Mouse (Mus musculus): ENCODE measurements at regions not wholly inside any gene's neighbourhood (a gene's known extent, or its start where the extent isn't known, plus 50 kb on each side); places are given as distances from the start of the nearest gene placed in this dataset.

GRCm38 (mm10) chr2:47750997-47751623 is 1062.8 kb upstream of the Acvr2a start:
- DNase-seq: no peak
- Histone ChIP-seq H3K27me3 (ENCODE audit: control insufficient read depth, insufficient read depth, low read length) (no peaks in the 10 kb centered on the region), H3K4me1 (ENCODE audit: control insufficient read depth, insufficient read depth, low read length) (no peaks in the 10 kb centered on the region), H3K4me3 (replicated peaks; ENCODE audit: insufficient read depth, low read depth, low read length) (no peak overlapping the region), H3K27ac (ENCODE audit: insufficient read depth, low read length) (no peak overlapping the region)
- TF ChIP-seq POLR2A (IDR thresholded peaks at IDR 0.05; ENCODE audit: borderline replicate concordance, insufficient read depth, low read length) (no peak), CTCF (IDR thresholded peaks at IDR 0.05; ENCODE audit: borderline replicate concordance, insufficient read depth, low read depth, low read length) (no peak)
- 77% methylated on average over 4 of the region's 4 CpGs for WGBS

- Histone ChIP-seq H3K27ac (ENCODE audit: insufficient read depth, low read length) (no peak overlapping the region), H3K27me3 (ENCODE audit: control insufficient read depth, insufficient read depth, low read length) (no peaks in the 10 kb centered on the region), H3K4me3 (replicated peaks; ENCODE audit: insufficient read depth, low read depth, low read length) (no peak overlapping the region), H3K4me1 (ENCODE audit: control insufficient read depth, insufficient read depth, low read length) (no peaks in the 10 kb centered on the region)
- no peak for TF ChIP-seq CTCF (IDR thresholded peaks at IDR 0.05; ENCODE audit: borderline replicate concordance, insufficient read depth, low read depth, low read length)
- no peak for TF ChIP-seq POLR2A (IDR thresholded peaks at IDR 0.05; ENCODE audit: borderline replicate concordance, insufficient read depth, low read length)
- DNase-seq: no peak
Measured at GRCm38 (mm10) chr2:47755716-47756115, 1058.2 kb upstream of the Acvr2a start.

GRCm38 (mm10) chr2:47756248-47756647 is 1057.7 kb upstream of the Acvr2a start:
- no peak for TF ChIP-seq CTCF (IDR thresholded peaks at IDR 0.05; ENCODE audit: borderline replicate concordance, insufficient read depth, low read depth, low read length)
- Histone ChIP-seq H3K27ac (ENCODE audit: insufficient read depth, low read length) (no peak overlapping the region), H3K4me3 (replicated peaks; ENCODE audit: insufficient read depth, low read depth, low read length) (no peak overlapping the region), H3K4me1 (ENCODE audit: control insufficient read depth, insufficient read depth, low read length) (no peaks in the 10 kb centered on the region), H3K27me3 (ENCODE audit: control insufficient read depth, insufficient read depth, low read length) (no peaks in the 10 kb centered on the region)
- 64% methylated on average over 4 of the region's 4 CpGs for WGBS
- no peak for DNase-seq

- H3K27me3 ChIP-seq (ENCODE audit: control insufficient read depth, insufficient read depth, low read length): no peaks in the 10 kb centered on the region
- TF ChIP-seq POLR2A (IDR thresholded peaks at IDR 0.05; ENCODE audit: borderline replicate concordance, insufficient read depth, low read length) (no peak), CTCF (IDR thresholded peaks at IDR 0.05; ENCODE audit: borderline replicate concordance, insufficient read depth, low read depth, low read length) (no peak)
- DNase-seq: no peak
- no peak overlapping the region for H3K27ac ChIP-seq (ENCODE audit: insufficient read depth, low read length)
- H3K4me3 ChIP-seq (replicated peaks; ENCODE audit: insufficient read depth, low read depth, low read length): no peak overlapping the region
- WGBS: 29% methylated on average over 1 of the region's 1 CpGs
- no peaks in the 10 kb centered on the region for H3K4me1 ChIP-seq (ENCODE audit: control insufficient read depth, insufficient read depth, low read length)
Measured at GRCm38 (mm10) chr2:47775766-47776165, 1038.1 kb upstream of the Acvr2a start.

GRCm38 (mm10) chr2:47776965-47777364 is 1036.9 kb upstream of the Acvr2a start:
- H3K4me3 ChIP-seq (replicated peaks; ENCODE audit: insufficient read depth, low read depth, low read length): no peak overlapping the region
- no peaks in the 10 kb centered on the region for H3K4me1 ChIP-seq (ENCODE audit: control insufficient read depth, insufficient read depth, low read length)
- no peak for TF ChIP-seq CTCF (IDR thresholded peaks at IDR 0.05; ENCODE audit: borderline replicate concordance, insufficient read depth, low read depth, low read length)
- no peak for TF ChIP-seq POLR2A (IDR thresholded peaks at IDR 0.05; ENCODE audit: borderline replicate concordance, insufficient read depth, low read length)
- WGBS: 76% methylated on average over 1 of the region's 1 CpGs
- H3K27ac ChIP-seq (ENCODE audit: insufficient read depth, low read length): no peak overlapping the region
- no peak for DNase-seq
- no peaks in the 10 kb centered on the region for H3K27me3 ChIP-seq (ENCODE audit: control insufficient read depth, insufficient read depth, low read length)

- H3K27ac ChIP-seq (ENCODE audit: insufficient read depth, low read length): no peak overlapping the region
- no peaks in the 10 kb centered on the region for H3K27me3 ChIP-seq (ENCODE audit: control insufficient read depth, insufficient read depth, low read length)
- WGBS: 4% methylated on average over 3 of the region's 3 CpGs
- H3K4me3 ChIP-seq (replicated peaks; ENCODE audit: insufficient read depth, low read depth, low read length): no peak overlapping the region
- H3K4me1 ChIP-seq (ENCODE audit: control insufficient read depth, insufficient read depth, low read length): no peaks in the 10 kb centered on the region
- peak; percentile 21 to 26 for DNase-seq
- TF ChIP-seq CTCF (IDR thresholded peaks at IDR 0.05; ENCODE audit: borderline replicate concordance, insufficient read depth, low read depth, low read length) (peak; percentile 44; the same call in 1 of the 2 replicates), POLR2A (IDR thresholded peaks at IDR 0.05; ENCODE audit: borderline replicate concordance, insufficient read depth, low read length) (no peak)
Measured at GRCm38 (mm10) chr2:47785848-47786247, 1028.1 kb upstream of the Acvr2a start.

- no peak for DNase-seq
Measured at GRCm38 (mm10) chr2:47822746-47823271, 991.1 kb upstream of the Acvr2a start.

GRCm38 (mm10) chr2:47832493-47832892 is 981.4 kb upstream of the Acvr2a start:
- Histone ChIP-seq H3K27ac (ENCODE audit: insufficient read depth, low read length) (no peak overlapping the region), H3K27me3 (ENCODE audit: control insufficient read depth, insufficient read depth, low read length) (no peaks in the 10 kb centered on the region), H3K4me3 (replicated peaks; ENCODE audit: insufficient read depth, low read depth, low read length) (no peak overlapping the region), H3K4me1 (ENCODE audit: control insufficient read depth, insufficient read depth, low read length) (no peaks in the 10 kb centered on the region)
- TF ChIP-seq CTCF (IDR thresholded peaks at IDR 0.05; ENCODE audit: borderline replicate concordance, insufficient read depth, low read depth, low read length): no peak
- TF ChIP-seq POLR2A (IDR thresholded peaks at IDR 0.05; ENCODE audit: borderline replicate concordance, insufficient read depth, low read length): no peak
- DNase-seq: no peak
- WGBS: 100% methylated on average over 1 of the region's 1 CpGs

More at GRCm38 (mm10) chr2:47822746-47823271, 991.1 kb upstream of the Acvr2a start:
- no peaks in the 10 kb centered on the region for H3K27me3 ChIP-seq (ENCODE audit: control insufficient read depth, insufficient read depth, low read length)
- no peak overlapping the region for H3K4me3 ChIP-seq (replicated peaks; ENCODE audit: insufficient read depth, low read depth, low read length)
- H3K4me1 ChIP-seq (ENCODE audit: control insufficient read depth, insufficient read depth, low read length): no peaks in the 10 kb centered on the region
- TF ChIP-seq CTCF (IDR thresholded peaks at IDR 0.05; ENCODE audit: borderline replicate concordance, insufficient read depth, low read depth, low read length): no peak
- no peak for TF ChIP-seq POLR2A (IDR thresholded peaks at IDR 0.05; ENCODE audit: borderline replicate concordance, insufficient read depth, low read length)
- WGBS: 66% methylated on average over 2 of the region's 2 CpGs
- no peak overlapping the region for H3K27ac ChIP-seq (ENCODE audit: insufficient read depth, low read length)

Data from cerebellum, adult 2 months (tissue).